Mouse (Mus musculus) neural tube, embryonic 10.5 days (tissue): ENCODE results near the gene Hsd11b1.
A peak's percentile ranks its signal among the peaks of the same experiment; 100 is the strongest.
"Not testable (repeated sequence)": the region's sequence is repeated elsewhere in the genome, so short reads cannot be mapped to it uniquely, and the experiment has no call there.

Experiments
- DNase-seq: peaks from one replicate; pipeline ENCODE4 v3.0.0-alpha.2; 2017; ENCODE audit warnings: low spot score; ENCODE audit errors: extremely low spot score

Hsd11b1 gene

GRCm38 (mm10) chr1:193263955-193264598 is at the start of gene Hsd11b1:
Gene Hsd11b1, minus strand, starts transcription at chr1:193264075.
- DNase-seq = no peak

GRCm38 (mm10) chr1:193311596-193311995 is 47.7 kb upstream of the Hsd11b1 start:
- no peak for DNase-seq

- no peak for DNase-seq
Observed at GRCm38 (mm10) chr1:193310519-193311085, 46.7 kb upstream of the Hsd11b1 start.

- no peak for DNase-seq
Observed at GRCm38 (mm10) chr1:193309785-193310518, 46.1 kb upstream of the Hsd11b1 start.

DNA sequence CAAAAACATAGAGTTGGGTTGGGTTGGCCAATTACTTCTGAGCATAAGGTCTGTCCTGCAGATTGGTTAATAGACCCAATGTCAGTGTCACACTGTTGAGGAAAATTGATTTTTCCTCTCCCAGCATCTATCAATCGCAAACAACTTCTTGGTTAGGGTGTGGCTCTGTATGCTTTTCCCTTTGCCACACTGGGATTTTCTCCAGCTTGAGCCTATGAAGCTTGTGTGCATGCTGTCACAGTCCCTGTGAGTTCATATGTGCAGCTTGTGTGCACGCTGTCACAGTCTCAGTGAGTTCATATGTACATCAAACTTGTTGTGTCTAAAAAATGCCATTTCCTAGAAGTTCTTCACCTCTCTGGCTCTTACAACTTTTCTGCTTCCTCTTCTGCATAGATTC is 43.0 kb upstream of the Hsd11b1 start:
- DNase-seq = no peak

- DNase-seq = peak; percentile 43
Observed at GRCm38 (mm10) chr1:193305386-193305785, 41.5 kb upstream of the Hsd11b1 start.

DNA sequence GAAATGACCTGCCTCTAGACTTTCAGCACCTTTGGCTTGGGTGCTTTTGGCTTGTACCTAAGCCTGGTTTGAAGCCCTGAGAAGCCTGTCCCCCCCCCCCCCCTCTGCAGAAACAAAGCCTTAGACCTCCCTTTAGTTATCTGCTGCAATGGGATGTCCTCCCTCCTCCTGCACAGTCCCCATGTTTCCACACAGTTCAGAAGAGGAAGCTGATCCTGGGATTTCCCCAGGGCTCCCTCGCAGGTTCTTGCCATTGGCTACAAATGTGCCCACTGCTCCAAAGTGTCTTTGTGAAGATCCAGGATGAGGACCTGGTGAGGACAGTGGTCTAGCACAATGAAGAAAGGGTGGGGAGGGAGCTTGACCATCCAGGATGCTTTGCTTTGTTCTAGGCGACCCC is 39.2 kb upstream of the Hsd11b1 start:
- no peak for DNase-seq

DNA sequence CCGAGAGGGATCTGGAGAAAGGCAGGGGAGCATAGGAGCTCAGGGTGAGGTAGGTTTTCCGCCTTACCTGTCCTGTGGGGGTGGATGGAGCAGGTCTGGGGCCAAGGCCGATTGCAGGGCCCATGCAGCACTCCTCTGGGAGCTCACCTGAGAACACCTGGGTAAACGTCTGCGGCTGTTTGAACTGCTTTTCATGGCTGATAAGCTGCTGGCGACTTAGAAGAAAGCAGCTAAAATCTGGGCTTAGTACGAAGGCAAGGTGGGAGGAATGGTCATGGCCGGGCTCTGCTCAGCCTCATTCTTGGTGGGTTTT is 38.2 kb upstream of the Hsd11b1 start:
- no peak for DNase-seq

GRCm38 (mm10) chr1:193301216-193302092 is 37.6 kb upstream of the Hsd11b1 start:
- DNase-seq = no peak

DNA sequence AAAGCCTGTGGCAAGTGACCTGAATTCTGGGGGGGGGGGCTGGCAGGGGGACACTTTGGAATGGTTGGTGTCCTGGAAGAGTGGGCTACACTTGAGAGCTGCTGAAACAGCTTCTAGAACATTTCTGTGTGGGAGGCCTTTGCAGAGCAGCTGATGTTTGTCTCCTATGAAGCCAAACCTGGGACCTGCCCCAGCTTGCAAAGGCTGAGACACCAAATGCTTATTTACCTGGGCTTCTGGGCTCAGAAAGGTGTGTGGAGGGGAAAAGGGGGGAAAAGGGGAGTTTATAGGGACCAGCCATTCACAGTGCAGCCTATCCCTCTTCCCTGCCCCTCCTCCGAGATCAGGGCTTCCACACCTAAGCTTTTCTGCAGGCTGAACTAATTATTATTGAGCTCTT is 36.1 kb upstream of the Hsd11b1 start:
- DNase-seq = no peak

DNA sequence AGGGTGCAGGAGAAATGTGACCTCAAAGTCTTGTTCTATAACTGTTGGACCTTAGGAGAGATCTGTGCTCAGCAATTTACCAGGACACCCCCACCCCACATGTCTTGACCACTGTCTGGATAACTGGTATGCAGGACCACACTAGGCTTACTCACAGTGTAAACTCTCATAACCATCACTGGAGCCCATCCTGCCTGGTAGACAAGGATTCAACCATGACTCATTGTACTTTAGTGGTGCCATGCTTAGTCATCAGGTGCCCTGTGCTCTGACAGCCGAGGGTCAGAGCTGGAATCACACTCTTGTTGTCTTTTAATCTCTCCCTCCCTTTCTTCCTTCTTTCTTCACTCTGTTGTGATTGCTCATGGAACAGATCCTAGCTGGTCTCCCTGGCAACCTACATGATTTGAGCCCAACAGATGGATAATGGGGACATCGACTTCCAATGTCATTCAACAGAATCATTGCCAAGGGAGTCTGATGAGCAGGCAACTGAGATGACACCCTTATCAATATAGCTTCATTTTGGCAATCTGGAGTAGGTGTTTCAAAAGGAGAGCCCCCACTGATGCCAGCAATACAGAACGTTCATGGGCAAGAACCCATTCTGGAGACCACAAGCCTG is 34.4 kb upstream of the Hsd11b1 start:
- DNase-seq = no peak

DNA sequence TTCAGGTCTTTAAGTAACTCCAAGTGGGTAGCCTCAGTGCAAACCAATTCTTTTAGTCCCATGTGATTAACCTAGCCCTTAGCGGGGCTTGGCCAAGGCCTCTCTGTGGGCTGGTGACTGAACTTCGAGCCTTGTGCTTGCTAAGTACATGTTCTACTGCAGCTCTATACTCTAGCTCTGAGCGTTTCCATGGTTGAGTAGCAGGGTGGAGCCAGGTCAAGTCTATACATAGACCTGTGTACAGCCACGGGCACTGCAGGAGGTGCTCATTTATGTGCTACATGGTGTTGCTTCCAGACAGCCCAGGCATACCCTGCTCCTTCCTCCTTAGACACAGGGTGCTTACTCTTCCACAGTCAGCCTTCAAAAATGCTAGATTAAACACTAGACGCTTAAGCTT is 32.0 kb upstream of the Hsd11b1 start:
- no peak for DNase-seq

- DNase-seq = no peak
Observed at GRCm38 (mm10) chr1:193293926-193294325, 30.1 kb upstream of the Hsd11b1 start.

- DNase-seq = no peak
Observed at GRCm38 (mm10) chr1:193293039-193293438, 29.2 kb upstream of the Hsd11b1 start.

DNA sequence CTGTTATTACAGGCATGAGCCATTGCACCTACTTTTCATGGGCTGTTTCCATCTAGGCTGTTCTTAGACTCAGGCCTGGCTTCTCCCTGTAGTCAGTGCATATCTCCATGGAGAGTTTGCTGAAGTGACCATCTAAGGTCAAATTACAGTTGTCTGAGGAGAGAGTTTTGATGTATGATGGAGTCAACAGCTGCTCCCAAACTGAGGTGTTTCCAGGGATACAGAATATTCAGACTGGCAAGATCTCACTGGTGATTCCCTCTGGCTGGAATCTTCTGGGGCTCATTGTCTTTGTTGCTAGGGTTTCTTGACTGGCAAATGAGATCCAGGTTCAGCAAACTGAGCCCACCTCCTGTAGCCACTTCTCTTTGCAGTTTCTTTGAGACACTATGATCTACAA is 26.8 kb upstream of the Hsd11b1 start:
- DNase-seq = no peak

DNA sequence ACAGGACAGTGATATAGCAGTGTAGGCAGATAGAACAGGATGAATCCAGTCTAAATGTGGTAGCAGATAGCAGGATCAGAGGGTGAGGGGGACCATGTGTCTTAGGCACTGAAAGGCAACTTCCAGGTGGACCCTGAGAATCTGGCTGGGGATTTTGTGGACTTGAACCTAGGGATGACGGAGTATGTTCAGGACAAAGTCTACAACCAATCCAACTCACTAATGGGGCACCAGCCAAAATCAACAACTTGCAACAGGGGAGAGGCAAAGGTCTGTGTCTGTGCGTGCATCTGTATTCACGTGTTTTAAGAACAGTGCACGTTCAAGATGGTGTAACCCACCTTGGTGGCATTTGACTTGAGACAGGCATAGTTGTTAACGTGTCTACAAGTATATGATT is 26.0 kb upstream of the Hsd11b1 start:
- DNase-seq = no peak

- DNase-seq = no peak
Observed at GRCm38 (mm10) chr1:193289076-193289475, 25.2 kb upstream of the Hsd11b1 start.

GRCm38 (mm10) chr1:193287578-193287977 is 23.7 kb upstream of the Hsd11b1 start:
- no peak for DNase-seq

GRCm38 (mm10) chr1:193285766-193286325 is 22.0 kb upstream of the Hsd11b1 start:
- DNase-seq = not testable (repeated sequence)

DNA sequence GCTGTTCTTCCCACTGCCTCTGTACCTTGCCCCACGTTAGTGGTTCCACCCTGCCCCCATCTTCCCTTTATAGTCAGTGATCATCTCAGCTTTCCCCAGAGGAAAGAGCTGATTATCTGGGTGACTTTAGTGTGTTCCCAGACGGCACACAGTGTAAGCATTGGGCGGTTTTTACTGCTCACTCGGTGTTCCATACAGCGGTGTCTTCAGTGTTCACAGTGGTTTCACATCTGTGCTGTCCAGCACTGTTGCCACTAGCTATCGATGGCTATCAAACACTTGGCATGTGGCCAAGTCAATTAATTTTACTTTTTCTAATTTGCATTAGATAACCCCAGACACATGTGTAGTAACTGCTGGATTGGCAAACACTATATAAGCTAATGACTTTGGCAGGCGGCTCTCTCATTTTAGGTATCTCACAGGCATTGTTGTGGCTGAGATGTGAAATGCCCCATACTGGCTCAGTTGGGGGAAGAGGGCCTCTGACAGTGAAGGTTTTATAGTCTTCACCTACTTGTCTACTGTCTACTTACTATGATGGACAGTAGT is 20.4 kb upstream of the Hsd11b1 start:
- DNase-seq = no peak

DNA sequence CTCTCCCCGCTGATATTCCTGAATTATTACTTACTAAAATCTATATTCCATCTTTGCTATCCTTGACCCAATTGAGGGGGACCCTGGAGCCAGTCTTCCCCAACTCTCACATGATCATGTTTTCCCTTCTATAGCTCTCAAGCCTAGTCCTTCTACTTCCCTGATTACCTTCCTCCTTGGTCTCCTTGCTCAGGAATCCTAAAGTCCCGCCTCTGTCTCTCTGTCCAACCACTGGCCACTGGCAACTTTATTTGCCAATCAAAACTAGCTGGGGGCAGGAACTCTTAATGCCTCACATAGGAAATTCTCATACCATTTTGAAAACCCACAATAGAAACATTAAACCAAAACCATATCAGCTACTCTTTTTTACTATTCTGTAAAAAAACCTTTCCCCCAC is 17.5 kb upstream of the Hsd11b1 start:
- DNase-seq = no peak
